Mouse (Mus musculus) brain, embryonic 18.5 days (tissue): Measurements from ENCODE around the gene Smcr8.
"Not testable (repeated sequence)": the region's sequence is repeated elsewhere in the genome, so short reads cannot be mapped to it uniquely, and the experiment has no call there.

Experiments used
- DNase-seq: peaks from one replicate; pipeline ENCODE4 v3.0.0-alpha.2; 2012; ENCODE audit warnings: low read depth, low spot score

The Smcr8 gene

DNA sequence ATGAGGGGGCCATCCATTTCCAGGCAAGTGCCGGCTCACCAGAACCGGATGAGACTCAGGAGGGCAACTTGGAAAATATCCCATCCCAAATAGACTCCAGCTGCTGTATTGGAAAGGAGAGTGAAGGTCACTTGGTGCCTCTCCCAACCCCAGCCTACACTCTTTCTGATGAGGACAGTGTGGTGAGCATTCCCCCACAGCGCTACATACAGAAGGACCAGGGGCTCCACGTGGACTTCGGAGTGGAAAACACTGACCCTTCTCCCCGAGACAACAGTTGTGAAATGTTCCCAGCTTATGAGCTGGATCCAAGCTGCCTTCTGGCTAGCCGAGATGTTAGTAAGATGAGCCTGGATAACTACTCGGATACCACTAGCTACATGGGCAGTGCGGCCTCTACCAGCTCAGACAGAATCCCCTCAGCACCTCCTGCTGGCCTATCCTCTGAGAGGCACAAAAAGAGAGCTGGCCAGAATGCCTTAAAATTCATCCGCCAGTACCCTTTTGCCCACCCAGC is 2.4 kb downstream of the Smcr8 start:
- no peak for DNase-seq

DNA sequence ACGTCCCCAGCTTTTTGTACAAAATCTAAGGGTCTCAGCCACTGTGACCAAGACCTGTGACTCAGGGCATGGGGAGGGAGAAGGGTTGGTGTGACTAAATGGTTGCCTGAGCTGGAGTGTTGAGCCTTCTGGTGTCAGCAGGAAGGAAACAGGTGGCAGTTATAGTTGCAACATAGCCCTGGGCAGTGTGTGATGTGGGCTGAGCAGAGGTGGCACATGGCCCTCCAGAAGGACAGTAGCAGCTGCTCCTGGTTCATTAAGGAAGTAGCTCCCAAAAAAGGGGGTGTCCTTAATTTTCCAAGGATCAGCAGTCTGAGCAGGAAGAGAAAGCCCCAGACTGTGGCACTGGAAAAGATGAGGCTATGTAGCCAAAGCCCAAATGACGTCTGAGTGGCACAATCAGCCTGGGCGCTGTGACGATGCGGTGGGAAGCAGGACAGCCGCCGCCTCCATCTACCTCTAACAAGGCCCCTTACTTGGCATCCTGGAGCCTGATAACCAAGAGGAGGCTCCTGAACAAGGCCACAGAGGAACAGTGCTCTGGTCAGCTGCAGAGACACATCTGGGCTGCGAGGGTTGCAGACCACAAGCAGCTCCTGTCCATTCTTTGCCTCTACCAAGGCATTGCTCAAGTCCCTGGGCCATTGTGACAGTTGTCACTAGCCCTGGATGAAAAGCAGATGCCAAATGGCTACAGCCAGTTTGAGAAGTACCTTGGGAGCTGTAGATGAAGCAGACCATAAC is 7.0 kb downstream of the Smcr8 start:
- no peak for DNase-seq

DNA sequence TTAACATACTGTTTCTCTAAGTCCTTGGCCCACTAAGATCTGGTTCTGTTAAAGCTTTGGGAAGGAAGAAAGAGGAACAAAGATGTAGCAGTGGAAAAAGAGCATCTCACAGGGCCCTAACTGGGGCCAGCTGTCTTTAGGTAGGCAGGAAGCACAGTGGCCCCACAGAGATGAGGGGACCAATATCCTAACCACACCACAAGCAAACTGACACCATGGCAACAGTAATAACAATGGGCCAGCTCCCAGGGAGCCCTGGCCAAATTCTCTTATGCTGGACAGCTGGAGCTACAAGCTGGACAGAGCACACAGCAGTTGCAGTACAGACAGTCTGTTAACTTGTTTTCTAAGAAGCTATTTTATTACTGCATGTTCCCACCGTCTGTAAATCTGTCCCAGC is 10.3 kb downstream of the Smcr8 start:
- DNase-seq: no peak

DNA sequence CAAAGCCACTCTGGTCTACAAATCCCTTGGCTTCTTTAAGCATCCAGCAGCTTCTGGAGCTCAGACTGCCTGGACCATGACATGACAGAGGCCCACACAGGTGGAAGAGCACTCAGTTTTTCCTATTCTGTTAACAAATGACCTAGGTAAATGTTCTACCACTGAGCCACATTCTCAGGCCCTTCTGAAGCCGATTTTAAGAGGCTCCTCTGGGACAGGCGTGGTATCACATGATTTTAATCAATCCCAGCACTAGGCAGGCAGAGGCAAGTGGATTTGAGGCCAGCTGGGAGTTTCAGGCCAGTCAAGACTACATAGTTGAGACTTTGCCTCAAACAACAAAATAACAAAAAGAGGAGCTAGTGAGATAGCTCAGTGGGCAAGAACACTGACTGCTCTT is 13.1 kb downstream of the Smcr8 start:
- DNase-seq: no peak

DNA sequence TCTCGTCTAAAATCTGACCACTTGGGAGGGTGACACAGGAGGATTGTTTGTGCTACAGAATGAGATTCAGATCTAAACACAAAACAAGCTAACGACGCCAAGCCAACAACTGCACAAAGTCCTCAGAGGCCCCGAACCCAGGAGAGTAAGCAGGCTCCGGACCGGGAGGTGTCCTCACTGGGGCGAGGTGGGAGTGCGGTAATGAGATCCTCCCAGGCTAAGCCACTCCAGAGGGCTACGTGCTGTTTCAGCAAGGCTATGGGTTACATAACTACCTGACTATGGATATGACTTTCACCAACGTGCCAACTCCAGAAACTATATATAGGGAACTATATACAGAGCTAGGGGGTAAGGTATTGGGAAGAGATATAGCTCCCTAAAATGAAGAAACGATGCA is 19.0 kb downstream of the Smcr8 start:
- no peak for DNase-seq

DNA sequence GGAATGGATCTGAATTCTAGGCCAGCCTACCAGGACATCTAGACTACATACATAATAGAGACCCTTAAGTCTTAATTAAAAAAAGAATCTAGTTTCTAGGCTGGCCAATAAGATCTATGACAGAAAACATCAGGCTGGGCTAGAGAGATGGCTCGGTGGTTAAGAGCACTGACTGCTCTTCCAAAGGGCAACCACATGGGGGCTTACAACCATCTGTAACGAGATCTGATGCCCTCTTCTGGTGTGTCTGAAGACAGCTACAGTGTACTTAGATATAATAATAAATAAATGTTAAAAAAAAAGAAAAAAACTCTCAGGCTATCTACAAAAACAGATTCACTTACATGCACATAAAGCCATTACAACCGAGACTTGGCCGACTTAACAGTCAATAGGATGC is 22.7 kb downstream of the Smcr8 start:
- DNase-seq: no peak

DNA sequence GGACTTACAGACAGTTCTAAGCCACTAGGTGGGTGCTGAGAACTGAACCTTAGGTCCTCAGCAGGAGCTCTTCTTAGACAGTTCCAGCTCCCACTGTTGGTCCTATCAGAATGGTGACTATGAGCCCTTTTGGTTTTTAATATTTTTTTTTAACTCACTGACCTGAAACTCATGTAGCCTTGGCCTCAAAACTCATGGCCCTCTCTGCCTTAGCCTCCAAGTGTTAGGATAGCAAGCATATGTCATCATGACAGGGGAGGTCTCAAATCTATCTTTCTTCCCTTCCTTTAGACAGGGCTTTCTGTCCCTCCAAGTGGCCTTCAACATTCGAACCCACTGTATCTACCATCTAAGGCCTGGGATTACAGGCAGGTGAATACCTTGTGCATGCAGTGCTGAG is 23.6 kb downstream of the Smcr8 start:
- DNase-seq: no peak

DNA sequence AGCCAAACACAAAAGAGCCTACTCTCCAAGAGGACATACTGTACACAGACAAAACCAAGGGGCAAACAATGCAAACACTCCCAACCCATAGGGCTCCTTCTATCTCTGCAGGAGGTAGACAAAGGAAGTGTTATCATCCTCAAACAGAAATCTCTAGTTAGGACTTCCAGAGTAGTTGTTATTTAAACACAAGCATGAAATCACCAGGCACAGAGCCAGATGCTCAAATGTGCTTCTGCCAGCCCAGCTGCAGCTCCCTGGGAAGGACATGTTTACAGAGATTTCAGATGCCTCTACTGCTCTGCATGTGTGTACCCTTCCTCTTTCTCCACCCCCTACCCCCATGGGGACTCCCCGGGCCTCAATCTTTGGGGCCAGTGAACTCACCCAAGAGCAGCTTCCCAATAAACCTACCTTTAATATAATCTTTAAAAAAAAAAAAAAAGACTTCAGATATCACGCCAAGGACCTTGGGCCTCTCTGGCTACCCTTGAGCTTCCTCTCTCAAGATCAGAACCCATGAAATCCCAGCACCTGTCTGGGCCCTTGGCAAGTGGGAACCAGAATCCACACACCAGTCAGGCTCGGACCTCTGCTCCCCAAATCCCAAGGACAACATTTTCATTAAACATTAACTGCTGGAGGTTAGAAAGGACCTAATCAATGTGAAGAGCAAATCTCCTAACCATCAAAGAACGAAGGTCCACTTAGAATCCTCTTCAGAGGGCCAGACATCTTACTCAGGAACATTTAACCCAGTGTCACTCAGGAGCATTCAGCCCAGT is 31.2 kb downstream of the Smcr8 start:
- DNase-seq: no peak

DNA sequence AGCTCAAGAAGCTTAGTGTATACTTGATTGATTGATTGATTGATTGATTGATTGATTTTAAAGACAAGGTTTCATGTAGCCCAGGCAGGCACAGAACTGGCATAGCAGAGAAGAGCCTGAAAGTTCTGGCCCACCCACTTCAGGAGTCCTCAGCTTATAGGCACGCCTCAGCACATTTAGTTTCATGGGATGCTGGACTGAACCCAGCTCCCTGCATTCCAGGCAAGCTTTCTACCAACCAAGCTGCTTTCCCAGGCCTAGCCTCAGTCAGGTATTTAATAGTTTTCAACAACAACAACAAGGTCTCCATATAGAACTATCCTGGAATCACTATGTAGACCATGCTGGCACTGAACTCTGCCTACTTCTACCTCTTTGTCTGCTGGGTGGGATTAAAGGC is 32.2 kb downstream of the Smcr8 start:
- no peak for DNase-seq

DNA sequence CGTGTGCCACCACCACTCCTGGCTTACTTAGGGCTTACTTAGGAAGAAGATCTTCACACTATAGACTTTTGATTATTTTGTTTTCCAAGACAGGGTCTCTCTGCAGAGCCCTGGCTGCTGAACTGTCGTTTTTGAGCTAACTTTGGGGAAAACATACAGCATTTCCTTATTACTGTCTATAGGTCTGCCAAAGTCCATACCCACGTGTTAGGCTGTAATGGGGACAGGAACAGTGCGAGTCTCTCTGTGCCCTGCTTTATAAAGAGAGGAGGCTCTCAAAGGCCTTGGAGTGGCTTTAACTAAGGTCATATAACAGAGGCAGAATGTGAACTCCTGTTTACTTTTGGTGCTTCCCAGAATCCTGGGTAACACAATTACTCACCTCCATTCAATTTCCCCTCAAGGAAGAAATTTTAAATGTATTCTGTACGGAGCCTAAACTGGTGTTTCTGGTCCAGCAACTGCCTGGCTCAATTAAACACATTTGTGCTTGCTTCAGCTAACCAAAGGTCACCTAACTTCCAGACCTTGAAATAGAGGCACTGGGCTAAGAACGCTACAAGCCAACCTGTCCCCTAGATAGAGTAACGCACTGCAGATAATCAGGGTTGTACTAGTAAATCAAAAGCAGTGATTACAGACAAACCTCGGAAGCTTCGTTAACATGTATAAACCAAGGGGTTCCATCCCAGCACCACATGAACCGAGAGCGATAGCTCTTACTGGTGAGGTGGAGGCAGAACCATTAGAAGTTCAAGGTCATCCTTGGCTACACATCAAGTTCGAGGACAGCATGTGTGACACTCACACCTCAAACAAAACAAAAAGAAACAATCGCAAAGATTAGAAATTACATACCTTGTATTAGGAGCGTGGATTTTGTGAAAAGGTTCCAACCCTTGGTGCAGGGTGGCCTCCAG is 33.0 kb downstream of the Smcr8 start:
- DNase-seq: no peak

DNA sequence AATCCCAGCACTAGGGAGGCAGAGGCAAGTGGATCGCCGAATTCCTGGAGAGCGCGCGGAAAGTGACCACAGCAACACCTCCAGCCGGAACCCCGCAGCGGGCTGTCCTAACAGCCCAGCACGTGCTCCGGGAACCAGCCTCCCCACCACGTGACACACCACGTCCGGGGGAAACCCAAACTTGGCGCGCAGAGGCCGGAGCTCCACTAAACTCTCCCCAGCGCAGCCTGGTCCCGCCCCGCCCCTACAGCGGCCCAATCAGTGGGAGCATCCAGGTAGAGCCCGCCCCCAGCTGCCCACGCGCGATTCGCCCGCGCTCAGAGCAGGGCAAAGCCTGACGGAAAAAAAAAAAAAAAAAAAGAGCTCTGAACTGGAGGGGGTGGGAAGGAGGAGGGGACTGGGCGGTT is 33.7 kb downstream of the Smcr8 start:
- peak; percentile 74 for DNase-seq

DNA sequence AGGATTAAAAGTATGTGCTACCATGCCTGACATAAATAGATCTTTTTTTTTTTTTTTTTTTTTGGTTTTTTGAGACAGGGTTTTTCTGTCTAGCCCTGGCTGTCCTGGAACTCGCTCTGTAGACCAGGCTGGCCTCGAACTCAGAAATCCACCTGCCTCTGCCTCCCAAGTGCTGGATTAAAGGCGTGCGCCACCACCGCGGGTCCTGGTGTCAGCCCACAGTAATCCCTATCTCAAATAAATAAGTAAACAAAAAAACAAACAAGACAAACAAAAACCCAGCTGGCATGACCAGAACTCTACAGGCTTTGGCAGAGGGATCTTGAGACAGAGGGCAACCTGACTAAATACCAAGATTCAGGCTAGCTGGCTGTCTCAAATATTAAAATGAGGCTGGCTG is 34.3 kb downstream of the Smcr8 start, which contains the start of gene Shmt1:
Gene Shmt1, minus strand, starts transcription at position 101 of the 400 bp plus-strand sequence.
- DNase-seq: not testable (repeated sequence)

DNA sequence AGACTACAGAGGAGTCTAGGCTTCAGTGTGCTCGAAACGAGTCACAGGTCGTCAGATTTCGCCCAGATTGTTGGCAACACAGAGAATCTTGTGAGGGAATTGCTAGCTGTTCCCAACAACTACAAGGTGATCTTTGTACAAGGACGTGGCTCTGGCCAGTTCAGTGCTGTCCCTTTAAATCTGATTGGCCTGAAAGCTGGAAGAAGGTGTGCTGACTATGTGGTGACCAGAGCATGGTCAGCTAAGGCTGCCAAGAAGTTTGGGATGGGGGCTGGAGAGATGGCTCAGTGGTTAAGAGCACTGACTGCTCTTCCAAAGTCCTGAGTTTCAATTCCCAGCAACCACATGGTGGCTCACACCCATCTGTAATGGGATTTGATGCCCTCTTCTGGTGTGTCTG is 39.1 kb downstream of the Smcr8 start:
- DNase-seq: no peak

DNA sequence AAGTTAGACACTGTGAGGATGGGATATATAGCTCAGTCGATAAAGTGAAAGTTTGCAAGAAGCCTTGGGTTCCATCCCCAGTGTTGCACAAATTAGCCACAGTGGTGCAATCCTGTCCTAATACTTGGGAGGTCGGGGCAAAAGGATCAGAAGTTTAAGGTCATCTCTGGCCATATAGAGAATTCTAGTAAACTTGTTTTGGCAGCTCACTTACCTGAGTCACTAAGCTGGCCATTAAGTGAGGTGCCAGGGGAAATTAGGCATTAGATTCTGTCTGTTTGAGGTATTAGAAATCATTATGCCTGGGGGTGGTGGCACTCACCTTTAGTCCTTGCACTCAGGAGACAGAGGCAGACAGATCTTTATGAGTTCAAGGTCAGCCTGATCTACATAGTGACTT is 46.4 kb downstream of the Smcr8 start:
- DNase-seq: no peak

DNA sequence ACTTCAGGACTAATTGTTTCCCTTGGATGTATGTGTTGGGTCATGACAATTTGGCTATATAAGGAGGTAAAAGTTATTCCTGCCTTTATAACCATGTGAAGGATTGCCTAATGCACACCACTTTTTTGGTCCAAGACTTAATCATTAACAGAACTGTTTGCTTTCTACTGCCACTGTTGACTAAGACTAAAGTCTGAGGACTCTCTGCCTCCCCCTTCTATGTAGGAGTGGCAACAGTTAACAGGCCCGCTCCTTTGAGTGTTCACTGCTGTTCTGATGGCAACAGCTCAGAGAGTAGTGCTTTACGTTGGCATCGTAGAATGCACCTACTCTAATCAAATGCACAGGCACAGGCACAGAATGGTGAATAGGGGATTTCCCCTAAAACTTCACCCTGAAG is 47.9 kb downstream of the Smcr8 start:
- no peak for DNase-seq

DNA sequence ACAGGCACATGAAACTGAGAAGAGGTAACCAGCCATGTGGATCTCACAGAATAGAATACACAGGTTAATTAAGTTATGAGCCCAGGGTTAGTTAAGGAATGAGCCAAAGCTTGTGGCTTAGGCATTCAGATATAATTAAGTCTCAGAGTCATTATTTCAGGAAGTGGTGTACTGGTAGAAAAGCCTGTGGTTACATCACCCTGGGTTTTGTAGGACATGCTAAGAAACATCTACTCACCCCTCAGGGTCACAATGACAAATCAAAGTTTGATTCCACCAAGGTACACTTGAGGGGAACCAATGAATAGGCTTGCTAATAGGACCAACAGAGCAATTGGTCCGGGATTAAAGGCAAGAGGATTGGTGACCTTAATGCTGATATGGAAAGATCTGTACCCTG is 49.4 kb downstream of the Smcr8 start:
- DNase-seq: no peak

DNA sequence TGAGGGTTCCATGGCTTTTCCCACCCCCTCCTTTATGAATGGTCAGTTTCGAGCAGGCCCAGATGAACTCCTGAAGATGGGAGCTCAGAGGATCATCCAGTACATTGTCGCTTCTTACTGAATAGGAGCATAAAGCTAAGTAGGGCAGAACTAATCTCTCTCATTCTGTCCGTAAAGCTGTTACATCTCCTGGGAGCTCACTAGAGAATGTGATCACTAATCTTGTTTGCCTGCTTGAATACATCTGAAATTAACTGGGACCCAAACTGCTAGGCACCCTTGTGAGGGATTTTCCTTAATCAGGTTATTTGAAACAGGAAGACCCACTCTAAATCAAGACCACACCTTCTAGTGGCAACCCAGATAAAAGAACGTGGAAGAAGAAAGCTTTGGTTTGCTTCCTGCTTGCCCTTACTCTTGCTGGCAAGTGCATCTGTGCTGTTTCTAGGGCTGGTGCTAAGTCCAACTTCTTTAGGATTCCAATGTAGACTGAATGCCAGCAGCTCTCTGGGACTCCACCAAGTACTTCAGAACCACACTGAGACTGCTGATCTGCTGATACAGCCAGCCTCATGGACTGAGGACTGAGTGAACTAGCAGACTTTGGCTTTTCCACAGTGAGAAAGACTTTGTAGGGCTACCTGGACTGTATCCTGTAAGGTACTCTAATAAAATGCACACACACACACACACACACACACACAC is 50.1 kb downstream of the Smcr8 start:
- no peak for DNase-seq

DNA sequence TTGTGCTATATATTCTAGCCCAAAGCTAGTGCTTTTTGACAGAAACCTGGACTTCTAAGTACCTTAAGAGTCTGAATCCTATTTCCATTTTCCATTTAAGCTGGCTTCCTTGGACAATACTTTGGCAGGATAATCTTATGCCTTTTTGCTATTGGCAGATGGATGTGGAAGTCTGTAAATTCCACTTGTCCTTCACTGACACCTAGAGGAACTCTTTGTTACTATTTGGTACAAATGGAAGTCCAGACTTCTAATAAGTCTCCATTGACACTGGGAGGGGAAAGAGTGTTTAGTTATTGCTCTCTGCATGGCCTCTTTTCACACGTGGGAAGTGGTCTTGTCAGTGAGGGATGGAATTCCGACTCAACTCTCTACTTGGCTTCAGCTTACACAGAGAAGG is 51.6 kb downstream of the Smcr8 start:
- DNase-seq: no peak

DNA sequence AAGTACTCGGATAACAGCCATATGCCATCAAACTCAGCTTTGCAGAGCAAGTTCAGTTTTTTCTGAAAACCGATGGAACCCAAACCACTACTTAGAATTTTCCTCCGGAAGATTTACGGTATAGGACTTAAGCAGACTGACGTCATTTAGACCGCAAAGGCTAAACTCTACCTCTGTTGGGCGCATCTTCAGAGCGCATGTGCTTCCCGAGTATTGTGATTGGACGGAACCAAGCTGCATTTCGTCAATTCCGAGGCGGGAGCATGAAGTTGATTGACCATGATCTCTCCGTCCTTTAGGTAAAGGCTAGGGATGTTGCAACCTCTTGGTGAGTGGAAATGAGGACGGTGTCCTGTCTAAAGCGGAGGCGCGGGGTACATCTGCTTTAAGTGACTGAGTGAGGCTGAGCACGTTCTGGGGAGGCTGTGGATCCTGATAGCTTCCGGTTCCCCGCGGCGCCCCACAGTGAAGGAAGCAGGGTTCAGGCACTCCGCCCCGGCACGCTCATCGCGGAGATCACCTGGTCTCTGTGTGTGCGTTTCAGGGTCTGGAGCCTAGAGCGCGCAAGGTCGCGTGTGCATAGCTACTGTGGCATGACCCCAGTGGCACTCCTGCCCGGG is 53.2 kb downstream of the Smcr8 start, which contains the start of gene Dhrs7b:
Gene Dhrs7b, plus strand, starts transcription at position 199 of the 620 bp plus-strand sequence.
- peak; percentile 93 for DNase-seq

DNA sequence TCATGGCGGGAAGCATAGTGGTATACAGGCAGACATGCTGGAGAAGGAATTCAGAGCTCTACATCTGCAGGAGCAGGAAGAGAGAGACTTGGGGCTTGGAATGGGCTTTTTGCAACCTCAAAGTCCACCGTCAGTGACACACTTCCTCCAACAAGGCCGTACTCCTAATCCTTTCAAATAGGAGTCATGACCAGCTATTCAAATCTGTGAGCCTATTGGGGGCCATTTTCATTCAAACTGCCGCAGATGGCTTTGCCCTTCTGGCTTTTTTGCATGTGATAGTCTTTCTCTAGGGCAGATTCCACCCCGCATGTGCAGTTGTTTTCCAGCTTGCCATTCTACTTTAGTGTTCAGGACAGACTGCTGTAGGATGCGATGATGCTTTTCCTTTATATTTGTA is 59.6 kb downstream of the Smcr8 start:
- no peak for DNase-seq
